Mouse (Mus musculus) 416B (cell line): ENCODE results near the gene Casp7.

Experiments used
- DNase-seq: peaks from one replicate; pipeline ENCODE4 v3.0.0; 2011; ENCODE audit warnings: low read depth

Gene Casp7

GRCm38 (mm10) chr19:56470286-56471020, 73.5 kb downstream of the Casp7 start:
- DNase-seq, result no peak

- DNase-seq, result no peak
These were observed 75.0 kb downstream of the Casp7 start for GRCm38 (mm10) chr19:56471934-56472333.

GRCm38 (mm10) chr19:56474869-56475550, 78.1 kb downstream of the Casp7 start:
- DNase-seq, result peak; percentile 54

GRCm38 (mm10) chr19:56476546-56476945, 79.6 kb downstream of the Casp7 start:
- no peak for DNase-seq

- DNase-seq, result no peak
These were observed 80.3 kb downstream of the Casp7 start for GRCm38 (mm10) chr19:56477253-56477652.

GRCm38 (mm10) chr19:56477832-56478231, 80.9 kb downstream of the Casp7 start:
- no peak for DNase-seq

GRCm38 (mm10) chr19:56484630-56485375, 87.9 kb downstream of the Casp7 start:
- DNase-seq, result no peak

GRCm38 (mm10) chr19:56485376-56486271, 88.7 kb downstream of the Casp7 start:
- DNase-seq, result peak; percentile 34

- DNase-seq, result no peak
These were observed 90.0 kb downstream of the Casp7 start for GRCm38 (mm10) chr19:56486926-56487325.

- no peak for DNase-seq
These were observed 90.4 kb downstream of the Casp7 start for GRCm38 (mm10) chr19:56487339-56487738.

- no peak for DNase-seq
These were observed 92.7 kb downstream of the Casp7 start for GRCm38 (mm10) chr19:56489601-56490000.
